Comparison of ENCODE assay signal across 29 mouse cellular contexts in genomic region chr6:73497321-73497720, GRCm38 (mm10). TPM values are rescaled to one million over a fixed set of nuclear protein-coding genes. Genes with fewer than 3 reads are reported as not detected.
A peak's percentile ranks its signal among the peaks of the same experiment; 100 is the strongest.
DNase-seq lines count a peak whose midpoint lies in the region; ATAC-seq lines count a peak whose summit lies in the region.
"Had no signal": no experiment of that assay in that cellular context is flagged by ENCODE, and none has a peak within 500 bp of the region (broad histone marks: within the 10 kb centered on the region; RNA-seq: fewer than 3 reads in every experiment).

No protein-coding gene starts in this region.

- 0 out of 2 replicates have a peak overlapping the region, but pooled peaks have one; percentile 9 for H3K27ac ChIP-seq in neural tube, embryonic 13.5 days (replicated peaks)
- no peak overlapping the region for H3K27ac ChIP-seq in neural tube, embryonic 15.5 days (replicated peaks)
- H3K27ac ChIP-seq in hindbrain, embryonic 15.5 days (replicated peaks): no peak overlapping the region
- H3K27ac ChIP-seq: embryonic facial prominence, embryonic 12.5 days; limb, embryonic 13.5 days; liver, embryonic 14.5 days; stomach, embryonic 15.5 days had no signal

- no peak overlapping the region for H3K9ac ChIP-seq in neural tube, embryonic 13.5 days
- H3K9ac ChIP-seq in neural tube, embryonic 15.5 days (replicated peaks): no peak overlapping the region
- no peak overlapping the region for H3K9ac ChIP-seq in hindbrain, embryonic 15.5 days
- H3K9ac ChIP-seq: embryonic facial prominence, embryonic 12.5 days; limb, embryonic 13.5 days; liver, embryonic 14.5 days; stomach, embryonic 15.5 days had no signal

- WGBS in neural tube, embryonic 13.5 days: 38% methylated on average over 2 of the region's 2 CpGs
- WGBS in neural tube, embryonic 15.5 days: 31% methylated on average over 2 of the region's 2 CpGs
- WGBS in hindbrain, embryonic 15.5 days: 25% methylated on average over 2 of the region's 2 CpGs

- DNase-seq in frontal cortex, adult 2 months (ENCODE audit: extremely low spot score in 1 of 2, low spot score in 1 of 2): no peak
- no peak for DNase-seq in cerebellum, postnatal 14 days
- no peak for DNase-seq in thymus, postnatal 36 days
- DNase-seq: adrenal gland, postnatal 25 days; cerebellum, adult 2 months; gastrocnemius, postnatal 36 days; heart, postnatal 10 days; kidney, adult 2 months; kidney, postnatal 10 days; thymus, adult 18-20 months had no signal

- no peaks in the 10 kb centered on the region for H3K9me3 ChIP-seq in neural tube, embryonic 13.5 days
- H3K9me3 ChIP-seq in neural tube, embryonic 15.5 days (replicated peaks): no peaks in the 10 kb centered on the region
- no peaks in the 10 kb centered on the region for H3K9me3 ChIP-seq in hindbrain, embryonic 15.5 days
- H3K9me3 ChIP-seq: embryonic facial prominence, embryonic 12.5 days; limb, embryonic 13.5 days; stomach, embryonic 15.5 days had no signal

- peak; percentile 50; the same call in 1 of the 2 replicates for ATAC-seq in frontal cortex, adult (ENCODE audit: low TSS enrichment)
- ATAC-seq in neural tube, embryonic 13.5 days (ENCODE audit: low read depth): peak; percentile 43; the same call in 1 of the 2 replicates
- ATAC-seq in neural tube, embryonic 15.5 days (ENCODE audit: low FRiP score): no peak
- ATAC-seq in hindbrain, embryonic 15.5 days (ENCODE audit: low FRiP score, low read depth): peak; percentile 56; the same call in 1 of the 2 replicates
- no peak for ATAC-seq in granulocyte monocyte progenitor cell, adult 5-6 weeks (replicated peaks; ENCODE audit: poor library complexity, severe bottlenecking)
- ATAC-seq: lung, postnatal 0 days had no signal

- peaks cover 6% of the 10 kb centered on the region for H3K4me1 ChIP-seq in neural tube, embryonic 13.5 days (replicated peaks)
- no peaks in the 10 kb centered on the region for H3K4me1 ChIP-seq in neural tube, embryonic 15.5 days
- 0 out of 2 replicates have a peak, but pooled peaks cover 3% of the 10 kb centered on the region for H3K4me1 ChIP-seq in hindbrain, embryonic 15.5 days (replicated peaks)
- H3K4me1 ChIP-seq: embryonic facial prominence, embryonic 12.5 days; limb, embryonic 13.5 days; stomach, embryonic 15.5 days had no signal

- no peaks in the 10 kb centered on the region for H3K27me3 ChIP-seq in neural tube, embryonic 13.5 days
- no peaks in the 10 kb centered on the region for H3K27me3 ChIP-seq in neural tube, embryonic 15.5 days (replicated peaks)
- H3K27me3 ChIP-seq in hindbrain, embryonic 15.5 days: no peaks in the 10 kb centered on the region
- H3K27me3 ChIP-seq: embryonic facial prominence, embryonic 12.5 days; limb, embryonic 13.5 days; stomach, embryonic 15.5 days had no signal

- H3K36me3 ChIP-seq in neural tube, embryonic 13.5 days: no peaks in the 10 kb centered on the region
- no peaks in the 10 kb centered on the region for H3K36me3 ChIP-seq in neural tube, embryonic 15.5 days
- H3K36me3 ChIP-seq in hindbrain, embryonic 15.5 days: no peaks in the 10 kb centered on the region
- H3K36me3 ChIP-seq: embryonic facial prominence, embryonic 12.5 days; G1E; limb, embryonic 13.5 days; stomach, embryonic 15.5 days had no signal

- no peak overlapping the region for H3K4me3 ChIP-seq in neural tube, embryonic 13.5 days
- H3K4me3 ChIP-seq in neural tube, embryonic 15.5 days (replicated peaks): no peak overlapping the region
- H3K4me3 ChIP-seq in hindbrain, embryonic 15.5 days: no peak overlapping the region
- H3K4me3 ChIP-seq: embryonic facial prominence, embryonic 12.5 days; erythroblast, embryonic 14.5 days; limb, embryonic 13.5 days; stomach, embryonic 15.5 days had no signal

- no peak overlapping the region for H3K4me2 ChIP-seq in neural tube, embryonic 13.5 days
- no peak overlapping the region for H3K4me2 ChIP-seq in neural tube, embryonic 15.5 days
- H3K4me2 ChIP-seq in hindbrain, embryonic 15.5 days: no peak overlapping the region
- H3K4me2 ChIP-seq: embryonic facial prominence, embryonic 12.5 days; heart, embryonic 11.5 days; limb, embryonic 13.5 days; stomach, embryonic 15.5 days had no signal

RNA-seq across cellular contexts. Expression of gene 4931417E11Rik, which starts 27.9 kb away (rescaled TPM):
- polyA plus RNA-seq in frontal cortex, adult 2 months (2012; rRNA removed): not detected in 2 replicates
- not detected in 2 replicates for polyA plus RNA-seq in neural tube, embryonic 13.5 days (2015; fragmentation: Nextera tagmentation; extraction: Ambion mirVana)
- polyA plus RNA-seq in neural tube, embryonic 15.5 days (2015; fragmentation: Nextera tagmentation; extraction: Ambion mirVana): not detected in 2 replicates
- polyA plus RNA-seq in hindbrain, embryonic 15.5 days (2015; fragmentation: Nextera tagmentation; extraction: Ambion mirVana): not detected in 2 replicates
- total RNA-seq in granulocyte monocyte progenitor cell, adult 5-6 weeks (2014; fragmentation: Nextera tagmentation): not detected in 2 replicates
- total RNA-seq in granulocyte monocyte progenitor cell, adult 5-6 weeks (2017): not detected in 2 replicates
- total RNA-seq: adrenal gland, postnatal 25 days; common myeloid progenitor, adult 5-6 weeks; G1E; gastrocnemius, postnatal 36 days; heart, postnatal 10 days; layer of hippocampus, adult 18-20 months; layer of hippocampus, postnatal 25 days; left cerebral cortex, postnatal 10 days; monocyte, adult 5-6 weeks; neutrophil, adult 5-6 weeks had no signal
- polyA plus RNA-seq: cerebellum, adult 2 months; embryonic facial prominence, embryonic 12.5 days; erythroblast, embryonic 14.5 days; G1E; heart, embryonic 11.5 days; limb, embryonic 13.5 days; liver, embryonic 14.5 days; lung, postnatal 0 days; stomach, embryonic 15.5 days had no signal

Comparison
In these comparisons a context has a peak if more than half of its experiments do, and no peak if none do; other contexts are left out.
1. ATAC-seq: peak in frontal cortex, adult (single experiment), neural tube, embryonic 13.5 days (single experiment) and hindbrain, embryonic 15.5 days (single experiment); none in neural tube, embryonic 15.5 days (single experiment) and granulocyte monocyte progenitor cell, adult 5-6 weeks (single experiment).